Mouse (Mus musculus): ENCODE data around the gene Itpk1. TPM values are rescaled to one million over a fixed set of nuclear protein-coding genes. Genes with fewer than 3 reads are reported as not detected.

The Itpk1 gene
- total and polyA plus RNA-seq, 3 experiments = 7.9 to 11.6 (median 9.5) TPM

- 86% methylated on average over 12 of the region's 12 CpGs for WGBS
- no peak overlapping the region for H3K9ac ChIP-seq (ENCODE audit: low read depth, low read length)
- no peaks in the 10 kb centered on the region for H3K36me3 ChIP-seq (ENCODE audit: control insufficient read depth, insufficient read depth, low read length)
- H3K4me3 ChIP-seq = no peak overlapping the region
- TF ChIP-seq EP300 (IDR thresholded peaks at IDR 0.05; ENCODE audit: insufficient read depth, low read depth, low read length) = no peak
- TF ChIP-seq POLR2A (IDR thresholded peaks at IDR 0.05; ENCODE audit: insufficient read depth, low read depth, low read length) = no peak
- no peak for TF ChIP-seq CTCF (IDR thresholded peaks at IDR 0.05)
- intact Hi-C loops (cut with DNase I) = no loop called here
- H3K27me3 ChIP-seq (ENCODE audit: control insufficient read depth, insufficient read depth, low read length) = no peaks in the 10 kb centered on the region
- no peaks in the 10 kb centered on the region; the same call in 1 of the 2 replicates for H3K4me1 ChIP-seq (ENCODE audit: control insufficient read depth, insufficient read depth, low read length)
- no peaks in the 10 kb centered on the region for H3K79me2 ChIP-seq (replicated peaks; ENCODE audit: control insufficient read depth, insufficient read depth, low read length)
- no peak overlapping the region for H3K27ac ChIP-seq
- DNase-seq = no peak
Observed at GRCm38 (mm10) chr12:102519929-102520720, 184.6 kb downstream of the Itpk1 start.

Small RNAs within 50 kb of the gene (microRNA-seq; reads per million reads assigned to microRNA genes)
- 0 reads per million in 2 experiments for gene Mir1936

Other genes starting within 250 kb of the Itpk1 start
- 10 to 100 TPM; 25.1 to 28.0 TPM for gene Golga5, start 235.8 kb downstream of the Itpk1 start, total RNA-seq (2021)
- gene Golga5, start 235.8 kb downstream of the Itpk1 start, polyA plus RNA-seq (2012; rRNA removed) = 10.1 and 17.2 TPM in 2 replicates
- gene Chga, start 150.0 kb downstream of the Itpk1 start, total RNA-seq (2021) = not detected
- gene Chga, start 150.0 kb downstream of the Itpk1 start, polyA plus RNA-seq (2012; rRNA removed) = 0.06 and 0.12 TPM in 2 replicates
- 1 to 10 TPM; 7.0 to 7.5 TPM for gene Moap1, start 38.7 kb upstream of the Itpk1 start, total RNA-seq (2021)
- 0.51 TPM in 1 of 2 replicates, not detected in the other for gene Moap1, start 38.7 kb upstream of the Itpk1 start, polyA plus RNA-seq (2012; rRNA removed)
- 1 to 10 TPM; 4.5 to 4.6 TPM for gene Tmem251, start 38.8 kb upstream of the Itpk1 start, total RNA-seq (2021)
- 1.8 and 4.0 TPM in 2 replicates for gene Tmem251, start 38.8 kb upstream of the Itpk1 start, polyA plus RNA-seq (2012; rRNA removed)
- not detected for gene Gm28051, start 52.8 kb upstream of the Itpk1 start, total RNA-seq (2021)
- not detected in 2 replicates for gene Gm28051, start 52.8 kb upstream of the Itpk1 start, polyA plus RNA-seq (2012; rRNA removed)
- gene Gon7, start 52.9 kb upstream of the Itpk1 start, total RNA-seq (2021) = 10 to 100 TPM in 1 of 2 experiments, 1 to 10 TPM in 1; 9.8 to 10.4 TPM
- gene Gon7, start 52.9 kb upstream of the Itpk1 start, polyA plus RNA-seq (2012; rRNA removed) = 5.9 and 7.0 TPM in 2 replicates
- 10 to 100 TPM; 22.8 to 24.6 TPM for gene Ubr7, start 53.0 kb upstream of the Itpk1 start, total RNA-seq (2021)
- gene Ubr7, start 53.0 kb upstream of the Itpk1 start, polyA plus RNA-seq (2012; rRNA removed) = 12.3 and 22.8 TPM in 2 replicates
- 1 to 10 TPM; 3.8 to 4.2 TPM for gene Gm20604, start 53.7 kb upstream of the Itpk1 start, total RNA-seq (2021)
- gene Gm20604, start 53.7 kb upstream of the Itpk1 start, polyA plus RNA-seq (2012; rRNA removed) = 2.9 and 4.9 TPM in 2 replicates
- 10 to 100 TPM; 24.0 to 25.7 TPM for gene Btbd7, start 173.5 kb upstream of the Itpk1 start, total RNA-seq (2021)
- 8.6 and 17.1 TPM in 2 replicates for gene Btbd7, start 173.5 kb upstream of the Itpk1 start, polyA plus RNA-seq (2012; rRNA removed)
- gene Cox8c, start 194.4 kb upstream of the Itpk1 start, total RNA-seq (2021) = not detected
- gene Cox8c, start 194.4 kb upstream of the Itpk1 start, polyA plus RNA-seq (2012; rRNA removed) = not detected in 2 replicates
- under 1 TPM; 0.05 TPM for gene Unc79, start 243.9 kb upstream of the Itpk1 start, total RNA-seq (2021)
- gene Unc79, start 243.9 kb upstream of the Itpk1 start, polyA plus RNA-seq (2012; rRNA removed) = 0.06 and 0.20 TPM in 2 replicates